Mouse (Mus musculus) thymus, postnatal 36 days (tissue): ENCODE measurements at regions not wholly inside any gene's neighbourhood (a gene's known extent, or its start where the extent isn't known, plus 50 kb on each side); places are given as distances from the start of the nearest gene placed in this dataset.

ENCODE experiments used
- DNase-seq, 2 experiments: peaks; one replicate each; pipeline ENCODE4 v3.0.0; 2022; ENCODE audit warnings: mixed read lengths in 2 of 2

DNA sequence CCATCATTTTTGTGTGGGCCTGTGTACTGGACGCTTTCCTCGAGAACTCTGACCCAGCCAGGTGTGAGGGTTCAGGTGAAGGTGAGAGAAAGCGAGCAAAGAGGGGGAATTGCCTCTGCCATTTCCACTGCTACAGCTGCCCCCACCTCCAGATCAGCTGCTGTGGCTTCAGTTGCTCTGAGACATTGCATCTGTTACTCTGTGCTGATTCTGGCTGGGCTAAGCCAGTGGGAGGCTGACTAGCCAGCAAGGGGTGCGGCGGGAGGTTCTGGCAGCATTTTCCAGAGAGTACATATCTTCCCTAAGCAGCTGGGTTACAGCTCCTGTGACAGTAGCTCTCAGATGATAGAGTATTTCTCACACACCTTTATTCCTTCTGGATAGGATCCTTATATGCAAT is 712.7 kb upstream of the Cdh18 start:
- no peak for DNase-seq

DNA sequence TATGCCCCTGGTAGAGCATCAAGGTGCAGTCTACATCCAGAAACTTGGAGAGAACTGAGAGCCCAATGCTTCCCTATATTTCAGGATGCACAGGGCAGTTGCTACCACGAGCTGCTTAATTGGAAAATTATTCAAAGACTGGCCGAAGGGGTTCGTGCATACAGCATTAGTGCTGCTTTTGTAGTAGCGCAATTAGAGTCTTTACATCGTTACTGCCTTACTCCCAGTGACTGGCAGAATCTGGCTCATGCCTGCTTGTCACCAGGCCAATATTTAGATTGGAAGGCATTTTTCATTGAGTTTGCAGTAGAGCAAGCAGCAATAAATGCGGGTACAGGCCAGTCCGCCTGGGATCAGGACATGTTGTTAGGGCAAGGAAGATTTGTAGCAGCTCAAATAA is 690.3 kb upstream of the Cdh18 start:
- no peak for DNase-seq

DNA sequence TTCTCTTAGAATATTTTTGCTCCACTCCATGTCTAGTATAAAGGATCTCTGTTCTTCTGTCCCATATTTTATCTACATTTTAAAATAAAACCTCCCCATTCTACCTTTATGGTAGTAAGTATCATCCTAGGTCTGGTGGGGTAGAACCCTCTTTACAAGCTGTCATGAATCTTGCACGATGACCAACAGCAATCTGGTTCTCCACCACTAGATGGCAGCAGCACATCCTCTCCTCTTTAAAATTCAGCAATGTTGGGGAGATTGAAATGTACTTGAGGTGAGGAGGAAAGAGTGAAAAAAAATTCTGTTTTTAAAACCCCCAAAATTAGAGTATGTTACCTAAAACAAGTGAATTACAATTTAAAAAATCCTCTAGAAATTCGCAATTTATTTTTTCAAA is 663.6 kb upstream of the Cdh18 start:
- DNase-seq, result peak in 1 of 2 experiments; percentile 2
